Mouse (Mus musculus) embryo, embryonic 11 days (tissue): ENCODE measurements around the gene C130073F10Rik.
A peak's percentile ranks its signal among the peaks of the same experiment; 100 is the strongest.
"Not testable (repeated sequence)": the region's sequence is repeated elsewhere in the genome, so short reads cannot be mapped to it uniquely, and the experiment has no call there.

ENCODE experiments used
- DNase-seq: peaks from one replicate; pipeline ENCODE4 v3.0.0-alpha.2; 2015

Gene C130073F10Rik

GRCm38 (mm10) chr4:101893656-101894420 is at the start of gene C130073F10Rik:
TSS of gene C130073F10Rik (minus strand) at chr4:101893789.
- no peak for DNase-seq

GRCm38 (mm10) chr4:101940107-101940506 is 46.5 kb upstream of the C130073F10Rik start, which contains the start of gene Gm12794:
TSS of gene Gm12794 (plus strand) at chr4:101940407.
- not testable (repeated sequence) for DNase-seq

- DNase-seq: not testable (repeated sequence)
These were observed 15.2 kb upstream of the C130073F10Rik start, which contains the start of gene Gm12800 for GRCm38 (mm10) chr4:101908821-101909220. TSS of gene Gm12800 (plus strand) at chr4:101909121.

DNA sequence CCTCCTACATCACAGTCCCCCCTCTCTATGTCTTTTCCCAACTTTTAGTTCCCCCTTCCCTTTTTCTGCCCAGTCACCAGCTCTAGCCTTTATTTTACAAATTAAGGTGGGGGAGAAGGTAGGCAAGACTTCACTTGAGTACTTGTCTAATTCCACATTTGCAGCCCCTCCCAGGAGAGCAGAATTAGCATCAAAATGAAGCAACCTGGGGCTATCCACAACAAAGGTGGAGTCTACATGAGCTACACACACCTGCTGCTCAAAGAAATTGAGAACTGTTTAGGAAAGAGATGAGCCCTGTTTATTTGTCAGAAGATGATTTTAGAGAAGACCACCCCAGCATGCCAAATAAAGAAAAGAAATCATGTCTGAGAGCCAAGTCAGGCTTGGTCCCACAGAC is 4.2 kb downstream of the C130073F10Rik start:
- no peak for DNase-seq

DNA sequence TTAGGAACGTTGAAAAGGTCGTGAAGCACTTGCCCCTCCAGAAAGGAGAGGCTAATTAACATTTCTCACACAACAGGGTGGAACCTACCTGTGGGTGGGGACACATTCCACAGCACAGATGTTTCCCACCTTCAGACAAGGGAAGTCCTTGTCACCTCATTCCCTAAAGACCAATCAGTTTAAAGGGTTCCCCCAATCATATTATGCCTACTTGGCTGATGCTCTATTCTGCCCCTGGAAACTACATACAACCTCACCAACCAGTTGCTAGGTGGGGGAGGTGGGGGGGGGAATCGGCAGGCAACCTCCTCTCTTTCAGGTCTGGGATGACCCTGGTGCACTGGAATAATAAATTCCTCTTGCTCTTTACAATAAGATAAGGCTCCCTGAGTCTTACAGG is 9.9 kb downstream of the C130073F10Rik start:
- DNase-seq: no peak

DNA sequence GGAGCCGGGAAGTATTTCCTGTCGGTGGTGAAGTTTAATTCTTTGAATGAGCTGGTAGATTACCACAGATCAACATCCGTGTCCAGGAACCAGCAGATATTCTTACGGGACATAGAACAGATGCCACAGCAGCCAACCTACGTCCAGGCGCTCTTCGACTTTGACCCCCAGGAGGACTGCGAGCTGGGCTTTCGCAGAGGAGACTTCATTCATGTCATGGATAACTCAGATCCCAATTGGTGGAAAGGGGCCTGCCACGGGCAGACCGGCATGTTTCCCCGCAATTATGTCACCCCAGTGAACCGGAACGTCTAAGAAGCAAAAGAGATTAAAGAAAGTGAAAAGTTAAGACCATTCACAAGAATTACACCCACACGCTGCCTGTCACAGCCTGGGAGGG is 17.9 kb downstream of the C130073F10Rik start:
- not testable (repeated sequence) for DNase-seq

DNA sequence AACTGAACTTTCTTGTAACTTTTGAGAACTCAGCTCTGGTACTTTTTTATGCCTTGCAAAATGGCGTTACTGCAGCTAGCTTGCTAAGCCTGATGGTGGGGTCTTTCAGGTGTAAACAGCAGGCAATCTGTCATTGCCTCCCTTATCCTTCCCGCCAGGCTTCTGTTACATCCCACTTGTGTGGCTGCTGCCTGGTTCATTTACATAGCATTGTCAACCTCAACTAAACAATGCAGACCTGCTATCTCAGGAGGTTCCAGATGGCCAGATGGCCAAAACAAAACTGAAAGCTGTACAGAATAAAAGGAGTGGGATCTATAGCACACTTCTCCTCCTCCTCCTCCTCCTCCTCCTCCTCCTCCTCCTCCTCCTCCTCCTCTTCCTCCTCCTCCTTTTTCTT is 21.6 kb downstream of the C130073F10Rik start:
- DNase-seq: not testable (repeated sequence)

- no peak for DNase-seq
These were observed 31.3 kb downstream of the C130073F10Rik start for GRCm38 (mm10) chr4:101862289-101862688.

DNA sequence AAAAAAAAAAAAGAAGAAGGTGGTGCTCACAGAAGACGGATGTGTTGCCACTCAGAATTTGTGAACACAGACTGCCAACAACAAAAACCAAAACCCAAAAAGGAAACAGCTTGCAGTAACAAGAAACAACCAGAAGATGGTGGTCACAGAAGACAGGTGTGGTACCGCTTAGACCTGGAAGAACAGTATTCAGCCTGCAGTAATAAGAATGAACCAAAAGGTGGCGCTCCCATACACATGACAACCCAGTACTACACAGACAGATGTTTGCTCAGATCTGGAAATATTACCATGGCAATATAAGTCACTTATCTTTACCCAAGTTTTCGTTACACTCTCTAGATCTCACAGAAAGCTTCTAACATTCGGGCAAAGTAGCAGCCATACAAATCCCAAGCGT is 32.7 kb downstream of the C130073F10Rik start:
- DNase-seq: peak; percentile 39

- DNase-seq: no peak
These were observed 42.7 kb downstream of the C130073F10Rik start for GRCm38 (mm10) chr4:101850908-101851307.

DNA sequence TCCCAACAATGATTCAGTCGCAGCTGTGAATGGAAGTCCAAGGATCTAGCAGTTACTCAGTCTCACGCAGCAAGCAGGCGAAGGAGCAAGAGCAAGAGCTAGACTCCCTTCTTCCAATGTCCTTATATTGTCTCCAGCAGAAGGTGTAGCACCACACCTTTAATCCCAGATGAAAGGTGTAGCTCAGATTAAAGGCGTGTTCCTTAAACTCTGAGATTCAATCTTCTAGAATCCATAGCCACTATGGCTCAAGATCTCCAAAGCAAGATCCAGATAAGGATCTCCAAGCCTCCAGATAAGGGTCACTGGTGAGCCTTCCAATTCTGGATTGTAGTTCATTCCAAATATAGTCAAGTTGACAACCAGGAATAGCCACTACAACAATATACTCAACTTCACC is 49.7 kb downstream of the C130073F10Rik start, which contains the start of gene B020004J07Rik:
TSS of gene B020004J07Rik (minus strand) at position 101 of the 400 bp plus-strand sequence.
- DNase-seq: not testable (repeated sequence)
